Mouse (Mus musculus): ENCODE results near the gene Git2. TPM values are rescaled to one million over a fixed set of nuclear protein-coding genes. Genes with fewer than 3 reads are reported as not detected.

Git2 gene
- polyA plus RNA-seq, 2 experiments from 2014 or later, result 126 to 150 TPM

GRCm38 (mm10) chr5:114680676-114681285 is 94.5 kb downstream of the Git2 start:
- peak; percentile 78 for ATAC-seq

DNA sequence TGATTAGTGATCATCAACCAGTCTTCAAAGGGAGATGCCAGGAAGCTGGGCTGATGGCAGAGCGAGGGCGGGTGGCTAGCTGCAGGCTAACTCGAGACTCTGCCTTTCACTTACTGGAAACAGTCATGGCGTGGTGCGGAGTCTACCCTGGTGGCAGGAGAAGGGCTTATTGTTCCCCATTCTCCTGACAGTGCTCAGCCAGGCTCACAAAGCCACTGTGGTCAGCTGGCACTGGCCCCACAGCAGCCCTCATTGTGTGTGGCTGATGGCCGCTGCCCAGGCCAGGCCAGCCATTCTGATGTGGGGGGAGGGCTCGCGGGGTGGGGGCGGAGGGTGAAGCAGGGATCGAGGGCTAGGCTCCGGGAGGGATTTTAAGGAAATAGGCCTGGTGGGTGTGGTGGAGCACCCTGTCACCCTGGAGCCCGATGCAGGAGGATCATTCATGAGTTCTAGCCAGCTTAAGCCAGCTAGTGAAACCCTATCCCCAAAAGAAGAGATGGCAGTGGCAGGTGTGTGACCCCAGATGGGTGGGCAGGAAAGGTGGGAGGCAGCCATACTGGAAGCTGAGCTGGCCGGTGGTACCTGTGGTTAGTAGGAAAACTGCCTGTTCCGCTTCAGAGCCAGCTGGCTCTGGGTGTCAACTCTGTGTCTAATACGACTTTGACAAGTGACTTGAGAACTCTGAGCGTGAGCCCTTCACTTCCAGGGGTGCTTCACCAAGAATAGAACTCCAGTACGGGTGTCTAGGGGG is 95.3 kb downstream of the Git2 start:
- no peak for ATAC-seq

Other genes with a start within 250 kb of the Git2 start
- not detected for gene Fam222a, start 207.5 kb downstream of the Git2 start, polyA plus RNA-seq (2017; shearing (Covaris generic))
- under 1 TPM; 0.24 to 0.25 TPM for gene Trpv4, start 117.1 kb downstream of the Git2 start, polyA plus RNA-seq (2017; shearing (Covaris generic))
- 100 to 1,000 TPM; 251 to 266 TPM for gene Gltp, start 84.5 kb downstream of the Git2 start, polyA plus RNA-seq (2017; shearing (Covaris generic))
- gene Tchp, start 67.8 kb downstream of the Git2 start, polyA plus RNA-seq (2017; shearing (Covaris generic)), result 10 to 100 TPM in 1 of 2 experiments, 1 to 10 TPM in 1; 4.4 to 15.0 TPM
- 10 to 100 TPM; 22.2 to 22.8 TPM for gene Ankrd13a, start 840 bp downstream of the Git2 start, polyA plus RNA-seq (2017; shearing (Covaris generic))
- gene 1500011B03Rik, start 48.0 kb upstream of the Git2 start, polyA plus RNA-seq (2017; shearing (Covaris generic)), result 10 to 100 TPM; 52.5 to 64.1 TPM
- not detected for gene 4930519G04Rik, start 78.1 kb upstream of the Git2 start, polyA plus RNA-seq (2017; shearing (Covaris generic))
- gene Gm9936, start 83.2 kb upstream of the Git2 start, polyA plus RNA-seq (2017; shearing (Covaris generic)), result not detected
- gene Oasl2, start 121.4 kb upstream of the Git2 start, polyA plus RNA-seq (2017; shearing (Covaris generic)), result 10 to 100 TPM in 1 of 2 experiments, 1 to 10 TPM in 1; 6.8 to 14.9 TPM
- gene Oasl1, start 147.7 kb upstream of the Git2 start, polyA plus RNA-seq (2017; shearing (Covaris generic)), result 1 to 10 TPM; 1.7 to 4.1 TPM
- 10 to 100 TPM; 38.4 to 39.0 TPM for gene 2210016L21Rik, start 166.6 kb upstream of the Git2 start, polyA plus RNA-seq (2017; shearing (Covaris generic))
- under 1 TPM in 1 of 2 experiments, not detected in 1; 0.13 TPM for gene Hnf1a, start 195.6 kb upstream of the Git2 start, polyA plus RNA-seq (2017; shearing (Covaris generic))
- gene Sppl3, start 235.6 kb upstream of the Git2 start, polyA plus RNA-seq (2017; shearing (Covaris generic)), result 10 to 100 TPM; 12.2 to 13.3 TPM

Measured in activated CD4-positive, CD25-positive, alpha-beta regulatory T cell, adult 4 months (primary cell).